Mouse (Mus musculus): ENCODE data around the gene Sgpp2. TPM values are rescaled to one million over a fixed set of nuclear protein-coding genes. Genes with fewer than 3 reads are reported as not detected.

Sgpp2 gene
- polyA plus RNA-seq, 1 experiment from 2014 or later = 22.1 TPM

DNA sequence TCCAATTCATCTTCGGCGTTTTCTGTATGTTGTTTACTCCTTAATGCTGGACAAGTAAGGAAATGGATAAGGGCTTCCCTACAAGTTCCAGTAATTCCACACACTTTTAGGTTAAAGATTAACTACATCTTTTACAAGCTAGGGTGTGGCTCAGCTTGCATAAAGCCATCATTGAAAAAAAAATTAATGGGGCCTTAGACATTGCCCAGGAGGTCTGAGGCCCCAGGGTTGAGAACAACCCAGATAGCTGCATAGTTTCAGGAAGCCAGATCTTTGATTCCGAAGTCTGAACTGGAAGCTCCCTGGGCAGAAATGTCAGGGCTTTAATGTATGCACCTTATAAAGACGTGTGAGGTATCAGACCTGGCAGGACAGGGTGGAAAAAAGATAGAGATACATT, 2.8 kb downstream of the Sgpp2 start:
- ATAC-seq (ENCODE audit: low FRiP score, low TSS enrichment) = no peak
- Histone ChIP-seq H3K4me3 (ENCODE audit: low read length) (no peak overlapping the region), H3K9ac (replicated peaks; ENCODE audit: low read length) (no peak overlapping the region), H3K9me3 (ENCODE audit: low read length) (no peaks in the 10 kb centered on the region), H3K4me2 (replicated peaks; ENCODE audit: low read depth, low read length) (no peak overlapping the region), H3K4me1 (ENCODE audit: insufficient read depth, low read length) (peaks cover 37% of the 10 kb centered on the region), H3K27ac (ENCODE audit: low read length) (peak overlapping the region; percentile 9; the same call in 1 of the 2 replicates), H3K36me3 (ENCODE audit: insufficient read depth, low read length) (no peaks in the 10 kb centered on the region), H3K27me3 (ENCODE audit: insufficient read depth, low read length) (peaks cover 30% of the 10 kb centered on the region)
- 49% methylated on average over 4 of the region's 4 CpGs for WGBS

DNA sequence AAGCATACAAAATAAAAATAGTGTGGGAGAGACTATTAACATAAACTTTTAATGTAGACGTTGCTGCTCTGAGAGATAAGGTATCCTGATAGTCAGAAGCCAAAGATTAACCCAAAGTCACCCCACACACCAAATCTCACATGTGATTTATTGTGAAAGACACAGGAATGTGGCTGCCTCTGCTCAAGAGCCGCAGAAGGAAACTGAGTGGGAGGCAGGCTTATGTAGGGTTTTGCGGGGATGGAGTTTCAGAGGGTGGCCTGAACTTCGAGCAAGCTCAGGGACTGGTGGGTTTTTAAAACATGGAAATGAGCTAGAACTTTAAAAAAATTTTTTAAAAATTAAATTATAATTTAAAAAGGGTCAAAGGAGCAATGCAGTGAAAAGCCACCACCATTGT, 3.8 kb downstream of the Sgpp2 start:
- no peak for ATAC-seq (ENCODE audit: low FRiP score, low TSS enrichment)

DNA sequence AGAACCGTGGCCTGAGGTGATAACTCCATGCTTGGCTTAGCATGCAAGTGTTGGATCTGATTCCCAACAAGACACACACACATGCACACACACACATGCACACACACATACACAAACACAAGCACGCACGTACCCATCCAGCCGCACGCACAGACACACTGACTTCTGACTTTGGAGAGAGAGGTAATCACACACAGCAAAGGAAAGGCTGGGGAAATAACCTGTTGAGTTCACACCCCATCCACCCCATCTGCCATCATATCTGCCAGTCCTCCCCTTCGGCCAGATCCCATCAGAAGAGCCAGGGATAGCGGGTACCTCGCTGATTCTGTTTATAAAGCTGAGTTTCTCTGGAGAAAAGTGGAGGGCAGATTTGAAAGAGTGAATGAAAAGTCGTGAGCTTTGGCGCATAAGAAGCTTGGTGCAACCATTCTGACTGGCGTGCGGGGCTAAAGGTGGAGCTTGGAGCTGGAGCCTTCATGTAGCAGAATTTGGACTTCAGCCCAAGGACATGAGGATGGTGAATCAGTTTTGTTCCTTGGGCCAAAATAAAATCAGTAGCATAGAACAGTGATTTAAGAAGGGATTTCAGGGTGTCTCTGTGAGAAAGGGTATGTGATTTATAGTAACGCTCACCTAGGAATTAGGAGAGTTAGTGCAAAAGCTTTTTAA, 8.1 kb downstream of the Sgpp2 start:
- no peak overlapping the region for H3K9ac ChIP-seq (replicated peaks; ENCODE audit: low read length)
- no peak overlapping the region for H3K27ac ChIP-seq (ENCODE audit: low read length)

More for the DNA sequence above, 3.8 kb downstream of the Sgpp2 start:
- Histone ChIP-seq H3K4me3 (ENCODE audit: low read length) (no peak overlapping the region), H3K27me3 (ENCODE audit: insufficient read depth, low read length) (peaks cover 21% of the 10 kb centered on the region), H3K4me2 (replicated peaks; ENCODE audit: low read depth, low read length) (no peak overlapping the region), H3K9ac (replicated peaks; ENCODE audit: low read length) (no peak overlapping the region), H3K9me3 (ENCODE audit: low read length) (no peaks in the 10 kb centered on the region), H3K36me3 (ENCODE audit: insufficient read depth, low read length) (no peaks in the 10 kb centered on the region), H3K27ac (ENCODE audit: low read length) (no peak overlapping the region), H3K4me1 (ENCODE audit: insufficient read depth, low read length) (peaks cover 42% of the 10 kb centered on the region)
- WGBS = 27% methylated on average over 4 of the region's 4 CpGs

DNA sequence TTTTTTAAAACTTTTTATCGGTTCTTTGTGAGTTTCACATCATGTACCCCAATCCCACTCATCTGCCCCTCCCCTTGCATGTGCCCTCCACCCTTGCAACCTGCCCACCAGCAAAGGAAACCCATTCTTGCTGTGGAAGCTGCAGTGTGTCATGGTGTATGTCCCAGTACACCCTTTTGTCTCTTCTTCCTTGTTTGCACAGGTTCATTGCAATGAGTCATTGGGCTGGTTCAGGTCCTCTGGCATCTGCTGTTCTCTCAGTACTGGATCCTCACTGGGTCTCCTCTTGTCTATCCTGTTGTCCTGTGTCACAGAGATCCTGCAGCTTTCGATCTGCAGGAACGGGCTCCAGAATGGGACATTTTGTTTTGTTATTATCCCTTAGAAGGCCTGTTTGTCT, 10.1 kb downstream of the Sgpp2 start:
- H3K9me3 ChIP-seq (ENCODE audit: low read length) = no peaks in the 10 kb centered on the region
- no peak overlapping the region for H3K4me3 ChIP-seq (ENCODE audit: low read length)
- no peak overlapping the region for H3K4me2 ChIP-seq (replicated peaks; ENCODE audit: low read depth, low read length)
- no peak for ATAC-seq (ENCODE audit: low FRiP score, low TSS enrichment)
- no peak overlapping the region for H3K27ac ChIP-seq (ENCODE audit: low read length)
- 92% methylated on average over 3 of the region's 3 CpGs for WGBS
- no peak overlapping the region for H3K9ac ChIP-seq (replicated peaks; ENCODE audit: low read length)
- peaks cover 24% of the 10 kb centered on the region for H3K4me1 ChIP-seq (ENCODE audit: insufficient read depth, low read length)
- no peaks in the 10 kb centered on the region for H3K36me3 ChIP-seq (ENCODE audit: insufficient read depth, low read length)
- H3K27me3 ChIP-seq (ENCODE audit: insufficient read depth, low read length) = no peaks in the 10 kb centered on the region

More for the DNA sequence above, 8.1 kb downstream of the Sgpp2 start:
- Histone ChIP-seq H3K4me1 (ENCODE audit: insufficient read depth, low read length) (peaks cover 32% of the 10 kb centered on the region), H3K36me3 (ENCODE audit: insufficient read depth, low read length) (no peaks in the 10 kb centered on the region), H3K9me3 (ENCODE audit: low read length) (no peaks in the 10 kb centered on the region), H3K4me3 (ENCODE audit: low read length) (no peak overlapping the region), H3K4me2 (replicated peaks; ENCODE audit: low read depth, low read length) (no peak overlapping the region), H3K27me3 (ENCODE audit: insufficient read depth, low read length) (no peaks in the 10 kb centered on the region)
- WGBS = 64% methylated on average over 13 of the region's 13 CpGs
- ATAC-seq (ENCODE audit: low FRiP score, low TSS enrichment) = no peak

DNA sequence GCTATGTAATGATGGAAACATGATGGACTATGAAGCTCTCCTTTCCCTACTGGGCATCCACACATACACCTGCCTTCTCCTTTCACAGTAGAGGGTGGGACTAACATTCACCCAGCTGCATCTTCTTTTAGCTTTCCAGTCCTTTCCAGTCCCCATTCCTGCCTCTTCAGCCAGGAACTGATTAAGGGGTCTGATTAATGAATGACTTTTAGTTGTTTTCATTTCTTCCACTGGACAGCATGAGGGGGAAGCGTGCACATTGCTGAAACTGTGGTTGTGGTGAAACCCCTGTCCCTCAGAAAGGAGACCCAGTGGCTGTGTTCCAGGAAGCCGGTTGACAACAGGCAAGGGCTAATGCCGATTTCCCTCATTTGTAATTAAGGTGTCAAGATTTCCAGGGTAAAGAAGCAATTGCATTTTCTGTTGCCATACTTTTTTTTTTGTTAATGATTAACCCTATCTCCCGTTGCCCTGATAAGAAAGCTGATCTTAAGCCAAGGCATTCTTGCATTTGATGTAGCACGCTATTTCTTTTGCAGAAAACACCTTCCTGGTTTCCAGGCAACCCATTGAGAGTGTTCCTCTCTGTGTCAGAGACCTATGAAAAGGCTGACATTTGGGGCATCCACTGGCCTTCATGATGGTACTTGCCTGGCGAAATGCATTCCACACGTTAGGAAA, 12.1 kb downstream of the Sgpp2 start:
- ATAC-seq (ENCODE audit: low FRiP score, low TSS enrichment) = peak; percentile 66; the same call in 1 of the 2 replicates
- no peaks in the 10 kb centered on the region for H3K36me3 ChIP-seq (ENCODE audit: insufficient read depth, low read length)
- no peak overlapping the region for H3K9ac ChIP-seq (replicated peaks; ENCODE audit: low read length)
- 36% methylated on average over 7 of the region's 7 CpGs for WGBS
- H3K27ac ChIP-seq (ENCODE audit: low read length) = peak overlapping the region; percentile 75
- no peak overlapping the region for H3K4me3 ChIP-seq (ENCODE audit: low read length)
- peak overlapping the region; percentile 32 for H3K4me2 ChIP-seq (replicated peaks; ENCODE audit: low read depth, low read length)
- no peaks in the 10 kb centered on the region for H3K9me3 ChIP-seq (ENCODE audit: low read length)
- no peaks in the 10 kb centered on the region for H3K27me3 ChIP-seq (ENCODE audit: insufficient read depth, low read length)
- peaks cover 24% of the 10 kb centered on the region for H3K4me1 ChIP-seq (ENCODE audit: insufficient read depth, low read length)

DNA sequence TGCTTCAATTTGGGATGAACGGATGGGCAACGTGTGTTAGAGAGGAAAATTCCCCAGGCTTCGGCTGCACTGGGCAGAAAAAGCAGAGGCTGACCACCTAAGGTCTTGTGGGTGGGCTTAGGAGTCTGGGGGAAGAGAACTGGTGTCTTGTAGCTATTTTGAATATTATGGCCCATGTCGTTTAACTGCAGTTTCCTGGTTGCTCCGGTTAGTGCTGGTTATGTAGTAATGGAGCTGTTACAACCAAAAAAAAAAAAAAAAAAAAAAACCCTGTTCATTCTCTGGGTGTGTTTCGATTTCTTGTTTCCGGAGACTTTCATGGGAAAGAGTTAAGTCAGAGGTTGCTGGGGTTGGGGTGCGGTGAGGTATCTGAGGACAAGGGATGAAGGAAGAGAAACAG, 12.7 kb downstream of the Sgpp2 start:
- Histone ChIP-seq H3K27ac (ENCODE audit: low read length) (peak overlapping the region; percentile 75; the same call in 1 of the 2 replicates), H3K9ac (replicated peaks; ENCODE audit: low read length) (no peak overlapping the region), H3K4me1 (ENCODE audit: insufficient read depth, low read length) (peaks cover 21% of the 10 kb centered on the region), H3K27me3 (ENCODE audit: insufficient read depth, low read length) (no peaks in the 10 kb centered on the region), H3K9me3 (ENCODE audit: low read length) (no peaks in the 10 kb centered on the region), H3K36me3 (ENCODE audit: insufficient read depth, low read length) (no peaks in the 10 kb centered on the region), H3K4me2 (replicated peaks; ENCODE audit: low read depth, low read length) (peak overlapping the region; percentile 32), H3K4me3 (ENCODE audit: low read length) (no peak overlapping the region)
- WGBS = 47% methylated on average over 8 of the region's 8 CpGs
- ATAC-seq (ENCODE audit: low FRiP score, low TSS enrichment) = no peak

DNA sequence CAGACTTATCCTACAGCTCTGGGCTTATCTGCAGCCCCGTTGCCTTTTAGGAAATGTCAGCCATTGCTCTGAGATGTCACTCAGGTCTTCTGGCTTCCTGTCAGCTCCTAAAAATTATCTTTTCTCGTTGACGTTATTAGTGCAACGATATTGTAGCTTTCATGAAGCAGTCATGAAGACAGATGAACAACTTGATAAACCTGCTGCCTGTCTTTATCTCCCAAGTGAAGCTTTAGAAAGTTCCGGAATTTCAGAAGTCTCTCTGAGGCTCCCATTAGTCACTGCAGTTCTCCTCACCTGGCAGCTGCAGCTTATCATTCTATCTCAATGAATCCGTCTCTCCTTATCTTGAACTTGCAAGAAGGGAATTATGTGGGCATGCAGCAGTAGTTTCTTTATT, 13.9 kb downstream of the Sgpp2 start:
- Histone ChIP-seq H3K4me2 (replicated peaks; ENCODE audit: low read depth, low read length) (no peak overlapping the region), H3K27me3 (ENCODE audit: insufficient read depth, low read length) (no peaks in the 10 kb centered on the region), H3K27ac (ENCODE audit: low read length) (no peak overlapping the region), H3K36me3 (ENCODE audit: insufficient read depth, low read length) (no peaks in the 10 kb centered on the region), H3K4me3 (ENCODE audit: low read length) (no peak overlapping the region), H3K9ac (replicated peaks; ENCODE audit: low read length) (no peak overlapping the region), H3K4me1 (ENCODE audit: insufficient read depth, low read length) (peaks cover 14% of the 10 kb centered on the region), H3K9me3 (ENCODE audit: low read length) (no peaks in the 10 kb centered on the region)
- ATAC-seq (ENCODE audit: low FRiP score, low TSS enrichment) = no peak
- 75% methylated on average over 6 of the region's 6 CpGs for WGBS

DNA sequence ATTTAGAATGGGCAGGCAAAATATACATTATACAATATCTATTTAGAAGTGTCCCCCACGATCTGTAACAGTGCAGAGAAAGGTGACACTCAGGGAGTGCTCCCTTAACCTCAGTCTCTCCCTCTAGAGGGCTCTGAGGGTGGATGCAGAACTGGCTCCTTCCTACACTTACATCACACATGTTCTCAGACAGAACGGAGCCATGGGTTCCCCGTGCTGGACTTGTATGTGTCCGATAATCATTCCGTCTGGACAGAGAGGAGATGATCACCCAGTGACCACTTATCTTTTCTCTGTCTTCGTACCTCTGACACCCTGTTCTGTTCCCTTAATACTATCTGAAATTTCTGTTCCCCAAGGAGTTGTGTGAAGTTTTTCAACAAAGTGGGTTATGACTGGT, 15.7 kb downstream of the Sgpp2 start:
- Histone ChIP-seq H3K4me3 (ENCODE audit: low read length) (no peak overlapping the region), H3K4me2 (replicated peaks; ENCODE audit: low read depth, low read length) (no peak overlapping the region), H3K9ac (replicated peaks; ENCODE audit: low read length) (no peak overlapping the region), H3K36me3 (ENCODE audit: insufficient read depth, low read length) (no peaks in the 10 kb centered on the region), H3K27ac (ENCODE audit: low read length) (no peak overlapping the region), H3K27me3 (ENCODE audit: insufficient read depth, low read length) (no peaks in the 10 kb centered on the region), H3K9me3 (ENCODE audit: low read length) (no peaks in the 10 kb centered on the region), H3K4me1 (ENCODE audit: insufficient read depth, low read length) (peaks cover 14% of the 10 kb centered on the region)
- WGBS = 74% methylated on average over 6 of the region's 6 CpGs
- no peak for ATAC-seq (ENCODE audit: low FRiP score, low TSS enrichment)

DNA sequence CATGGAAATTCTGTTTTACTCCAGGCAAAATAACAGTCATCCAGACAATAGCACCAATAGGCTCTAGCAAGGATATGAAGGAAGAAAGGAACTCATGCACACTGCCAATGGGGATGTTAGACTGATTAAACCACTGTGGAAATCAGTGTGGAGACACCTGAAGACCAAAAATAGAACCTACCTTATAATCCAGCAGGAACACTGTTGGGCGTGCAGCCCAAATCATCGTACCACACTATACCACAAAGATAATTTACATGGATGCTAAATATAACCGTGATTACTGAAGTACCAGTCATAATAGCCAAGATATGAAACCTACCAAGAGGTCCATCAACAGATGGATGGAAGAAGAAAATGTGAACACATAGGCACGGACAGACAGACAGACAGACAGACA, 18.5 kb downstream of the Sgpp2 start:
- no peak overlapping the region for H3K9ac ChIP-seq (replicated peaks; ENCODE audit: low read length)
- no peak overlapping the region for H3K27ac ChIP-seq (ENCODE audit: low read length)
- no peaks in the 10 kb centered on the region for H3K36me3 ChIP-seq (ENCODE audit: insufficient read depth, low read length)
- no peaks in the 10 kb centered on the region for H3K9me3 ChIP-seq (ENCODE audit: low read length)
- no peak overlapping the region for H3K4me3 ChIP-seq (ENCODE audit: low read length)
- H3K27me3 ChIP-seq (ENCODE audit: insufficient read depth, low read length) = no peaks in the 10 kb centered on the region
- ATAC-seq (ENCODE audit: low FRiP score, low TSS enrichment) = no peak
- WGBS = 93% methylated on average over 4 of the region's 4 CpGs
- H3K4me2 ChIP-seq (replicated peaks; ENCODE audit: low read depth, low read length) = no peak overlapping the region
- H3K4me1 ChIP-seq (ENCODE audit: insufficient read depth, low read length) = no peaks in the 10 kb centered on the region; the same call in 1 of the 2 replicates

DNA sequence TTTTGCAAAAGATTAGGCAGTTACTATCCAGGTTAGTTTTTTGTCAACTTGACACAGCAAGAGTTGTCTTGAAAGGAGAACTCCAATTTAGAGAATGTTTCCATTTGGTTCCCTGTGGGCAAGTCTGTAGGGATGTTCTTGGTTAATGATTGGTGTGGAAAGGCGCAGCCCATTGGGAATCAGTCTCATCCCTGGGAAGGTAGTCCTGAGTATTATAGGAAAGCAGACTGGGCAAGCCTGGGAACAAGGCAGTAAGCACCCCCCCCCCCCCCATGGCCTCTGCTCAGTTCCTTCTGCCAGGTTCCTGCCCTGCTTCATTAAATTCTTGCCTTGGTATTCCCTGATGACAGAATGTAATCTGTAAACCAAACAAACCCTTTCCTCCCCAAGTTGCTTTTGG, 19.7 kb downstream of the Sgpp2 start:
- Histone ChIP-seq H3K27me3 (ENCODE audit: insufficient read depth, low read length) (no peaks in the 10 kb centered on the region), H3K9ac (replicated peaks; ENCODE audit: low read length) (no peak overlapping the region), H3K36me3 (ENCODE audit: insufficient read depth, low read length) (no peaks in the 10 kb centered on the region), H3K4me2 (replicated peaks; ENCODE audit: low read depth, low read length) (no peak overlapping the region), H3K27ac (ENCODE audit: low read length) (no peak overlapping the region), H3K9me3 (ENCODE audit: low read length) (no peaks in the 10 kb centered on the region), H3K4me1 (ENCODE audit: insufficient read depth, low read length) (no peaks in the 10 kb centered on the region; the same call in 1 of the 2 replicates), H3K4me3 (ENCODE audit: low read length) (no peak overlapping the region)
- 67% methylated on average over 1 of the region's 1 CpGs for WGBS
- peak; percentile 57; the same call in 1 of the 2 replicates for ATAC-seq (ENCODE audit: low FRiP score, low TSS enrichment)

Measured in kidney, embryonic 16.5 days (tissue).